Mouse (Mus musculus) ovary, adult 18-20 months (tissue): ENCODE results near the gene Cacng6.

ENCODE experiments used
- DNase-seq: peaks from one replicate; pipeline ENCODE4 v3.0.0; 2022; ENCODE audit warnings: low spot score, mixed read lengths

The Cacng6 gene

GRCm38 (mm10) chr7:3420466-3420865, 3.5 kb upstream of the Cacng6 start:
- DNase-seq, result no peak

- no peak for DNase-seq
Observed at GRCm38 (mm10) chr7:3421297-3421696, 2.7 kb upstream of the Cacng6 start.

DNA sequence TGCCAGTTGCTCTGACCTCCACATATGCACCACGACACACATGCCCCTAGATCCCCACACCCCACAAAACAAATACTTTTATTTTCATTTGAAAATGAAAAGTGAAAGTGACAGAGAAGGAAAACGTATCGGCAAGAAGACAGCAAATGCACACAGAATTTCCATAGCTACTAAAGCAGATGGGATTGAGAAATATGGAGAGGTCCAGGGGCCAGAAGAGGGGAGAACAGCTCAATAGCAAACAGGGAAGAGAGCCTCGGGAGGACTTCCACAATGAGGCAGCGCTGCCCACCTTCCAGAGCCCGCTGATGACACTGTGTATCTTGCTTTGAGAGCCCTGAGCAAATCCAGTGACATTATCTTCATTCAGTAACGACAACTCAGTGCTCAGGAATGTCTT, 1.9 kb upstream of the Cacng6 start:
- no peak for DNase-seq

- DNase-seq, result no peak
Observed at GRCm38 (mm10) chr7:3423430-3423829, 565 bp upstream of the Cacng6 start.

GRCm38 (mm10) chr7:3425141-3425540, 1.1 kb downstream of the Cacng6 start:
- DNase-seq, result no peak

- no peak for DNase-seq
Observed at GRCm38 (mm10) chr7:3430161-3430560, 6.2 kb downstream of the Cacng6 start.

DNA sequence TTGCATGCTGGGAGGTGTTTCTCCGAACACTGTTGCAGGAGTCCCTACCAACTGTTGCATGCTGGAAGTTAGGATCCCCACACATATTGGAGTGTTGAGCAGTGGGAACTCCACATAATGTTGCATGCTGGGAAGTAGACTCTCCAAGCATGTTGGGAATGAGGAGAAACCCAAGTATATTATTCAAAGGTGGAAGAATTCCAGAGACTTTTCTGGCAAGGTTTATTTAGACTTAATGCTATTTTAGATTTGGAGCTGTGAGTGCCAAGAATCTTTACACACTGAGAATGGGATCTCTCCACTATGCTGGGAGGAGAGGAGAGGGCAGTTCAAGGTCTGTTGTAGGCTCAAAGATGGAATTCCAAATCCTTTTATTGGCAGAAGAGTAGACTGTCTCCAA, 8.1 kb downstream of the Cacng6 start:
- DNase-seq, result no peak

DNA sequence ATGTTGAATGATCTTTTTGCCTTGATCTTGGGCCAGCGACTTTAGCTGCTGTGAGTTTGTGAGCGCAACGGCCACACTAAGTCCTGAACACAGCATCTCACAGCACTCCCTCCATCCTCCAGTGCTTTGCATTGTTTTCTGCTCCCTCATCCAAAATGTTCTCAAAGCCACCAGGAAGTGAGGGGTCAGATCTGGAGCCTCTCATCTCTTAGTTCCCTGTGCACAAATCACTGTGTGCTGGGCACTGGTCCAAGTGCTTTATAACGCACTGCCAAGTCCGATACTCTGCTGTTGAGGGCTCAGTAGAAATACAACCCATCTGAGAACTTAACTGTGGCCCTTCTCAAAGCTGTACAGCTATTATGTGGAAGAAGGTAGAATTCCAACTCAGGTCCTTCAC, 13.9 kb downstream of the Cacng6 start:
- DNase-seq, result no peak

DNA sequence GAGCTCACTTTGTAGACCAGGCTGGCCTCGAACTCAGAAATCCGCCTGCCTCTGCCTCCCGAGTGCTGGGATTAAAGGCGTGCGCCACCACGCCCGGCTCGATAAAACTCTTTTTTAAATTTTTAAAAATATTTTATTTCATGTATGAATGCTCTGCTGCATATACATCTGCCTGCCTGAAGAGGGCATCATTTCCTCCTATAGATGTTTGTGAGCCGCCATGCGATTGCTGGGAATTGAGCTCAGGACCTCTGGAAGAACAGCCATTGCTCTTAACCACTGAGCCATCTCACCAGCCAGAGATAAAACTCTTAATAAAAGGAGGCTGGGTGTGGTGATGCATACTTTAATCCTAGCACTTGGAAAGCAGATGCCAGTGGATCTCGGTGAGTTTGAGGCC, 16.0 kb downstream of the Cacng6 start:
- DNase-seq, result no peak

- DNase-seq, result no peak
Observed at GRCm38 (mm10) chr7:3440526-3440925, 16.5 kb downstream of the Cacng6 start.

DNA sequence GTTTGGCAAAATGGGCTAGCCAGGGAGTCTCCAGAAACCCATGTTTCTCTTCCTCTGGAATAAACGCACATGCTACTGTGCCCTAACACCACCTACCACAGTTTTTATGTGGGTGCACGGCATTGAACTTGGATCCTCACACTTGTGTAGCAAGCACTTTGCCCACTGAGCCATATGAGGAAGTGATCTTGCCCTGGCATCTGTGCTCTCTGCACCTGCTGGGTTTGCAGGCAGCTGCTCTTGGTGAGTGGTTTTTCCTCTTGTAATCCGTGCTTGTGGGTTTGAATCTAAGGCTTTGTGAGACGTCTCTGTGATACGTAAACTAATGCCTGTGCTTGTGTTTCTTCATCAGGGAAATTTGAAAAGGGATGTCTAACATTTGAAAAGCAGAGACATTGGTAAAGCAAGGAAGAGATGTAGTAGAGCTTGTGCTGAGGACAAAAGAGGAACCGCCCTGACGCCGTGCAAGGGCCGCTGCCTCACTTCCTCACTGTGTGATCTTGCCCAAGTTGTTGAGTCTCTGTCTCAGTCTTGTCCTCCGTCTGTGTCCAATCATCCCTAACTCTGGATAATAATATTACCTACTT, 18.6 kb downstream of the Cacng6 start:
- no peak for DNase-seq

- no peak for DNase-seq
Observed at GRCm38 (mm10) chr7:3444678-3445077, 20.7 kb downstream of the Cacng6 start.

GRCm38 (mm10) chr7:3446584-3446983, 22.6 kb downstream of the Cacng6 start:
- DNase-seq, result no peak

- no peak for DNase-seq
Observed at GRCm38 (mm10) chr7:3447026-3447425, 23.0 kb downstream of the Cacng6 start.

DNA sequence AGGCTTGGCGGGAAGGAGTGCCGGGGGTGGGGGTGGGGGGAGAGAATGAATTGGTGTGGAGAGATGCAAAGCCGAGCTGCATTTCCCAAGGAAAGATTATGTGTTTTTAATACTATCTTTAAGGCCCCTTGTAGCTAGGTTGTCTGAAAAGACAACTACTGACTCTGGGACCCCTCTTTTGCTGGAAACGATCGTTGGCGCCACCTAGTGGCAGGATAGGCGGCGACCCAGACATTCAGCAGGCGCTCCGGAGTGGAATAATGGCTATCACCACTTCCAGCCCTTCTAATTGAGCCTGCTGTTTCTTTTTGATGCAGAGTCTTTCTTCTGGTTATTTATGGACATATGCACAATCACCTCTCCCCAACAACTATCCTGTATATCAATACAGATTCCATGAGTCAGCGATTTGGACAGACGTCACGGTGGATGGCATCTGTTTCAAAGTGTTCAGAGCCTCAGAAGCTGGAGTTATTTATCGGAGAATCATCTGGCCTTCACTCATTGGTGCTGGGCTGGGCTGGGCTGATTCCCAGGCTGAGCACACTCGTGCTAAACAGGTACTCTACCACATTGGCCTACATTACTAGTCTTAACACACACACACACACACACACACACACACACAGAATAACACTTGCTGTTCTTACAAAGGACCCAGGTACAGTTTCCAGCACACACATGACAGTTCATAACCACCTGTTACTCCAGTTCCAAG, 24.9 kb downstream of the Cacng6 start:
- DNase-seq, result peak; percentile 7

- DNase-seq, result no peak
Observed at GRCm38 (mm10) chr7:3450671-3451070, 26.7 kb downstream of the Cacng6 start.

DNA sequence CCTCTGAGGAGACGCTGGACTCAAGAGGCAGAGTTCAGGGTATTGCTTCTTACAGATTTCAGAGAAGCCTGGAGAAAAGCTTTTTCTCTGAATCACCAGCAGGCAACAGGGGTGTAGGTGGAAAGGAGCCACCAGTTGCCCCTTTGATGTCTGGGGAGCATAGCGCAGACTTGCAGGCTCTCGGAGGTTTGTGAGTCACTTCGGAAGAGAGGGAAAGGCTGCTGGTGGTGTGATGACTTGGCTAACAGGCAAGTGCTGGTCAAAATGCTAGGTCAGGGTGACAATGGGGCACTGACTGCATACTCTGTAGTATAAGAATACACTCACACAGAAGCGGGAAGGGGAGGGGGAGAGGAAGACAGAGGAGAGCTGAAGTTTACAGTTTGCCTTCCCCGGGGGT, 27.2 kb downstream of the Cacng6 start:
- DNase-seq, result no peak

DNA sequence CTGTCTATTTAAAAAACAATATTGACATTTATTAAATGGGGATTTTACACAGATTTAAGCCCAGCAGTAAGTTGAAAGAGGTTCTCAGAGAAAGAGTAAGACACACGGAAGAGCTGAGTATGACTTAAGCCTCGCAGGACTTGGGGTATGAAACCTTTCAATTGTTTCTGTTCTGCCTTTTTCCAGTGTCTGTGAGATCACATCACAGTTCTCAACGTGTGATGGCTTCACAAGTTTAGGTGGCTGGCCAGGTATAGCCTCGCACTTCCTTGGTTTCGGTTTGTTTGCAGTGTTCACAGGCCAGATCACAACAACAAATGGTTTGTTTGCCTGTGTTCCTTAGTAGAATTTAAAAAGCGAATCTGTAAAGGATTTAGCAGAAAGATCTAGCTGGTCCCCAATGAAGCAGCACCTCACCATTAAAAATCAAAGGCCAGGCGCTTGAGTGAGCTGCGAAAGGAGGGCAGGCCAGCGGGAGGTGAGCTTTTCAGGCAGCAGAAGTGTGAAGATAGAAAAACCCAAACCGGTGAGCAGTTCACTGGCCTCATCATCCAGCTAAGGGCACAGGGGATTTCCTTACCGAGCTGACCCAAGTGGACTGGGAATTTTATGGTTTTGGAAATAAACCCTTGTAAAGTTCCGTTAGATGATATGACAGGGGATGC, 29.0 kb downstream of the Cacng6 start:
- no peak for DNase-seq

DNA sequence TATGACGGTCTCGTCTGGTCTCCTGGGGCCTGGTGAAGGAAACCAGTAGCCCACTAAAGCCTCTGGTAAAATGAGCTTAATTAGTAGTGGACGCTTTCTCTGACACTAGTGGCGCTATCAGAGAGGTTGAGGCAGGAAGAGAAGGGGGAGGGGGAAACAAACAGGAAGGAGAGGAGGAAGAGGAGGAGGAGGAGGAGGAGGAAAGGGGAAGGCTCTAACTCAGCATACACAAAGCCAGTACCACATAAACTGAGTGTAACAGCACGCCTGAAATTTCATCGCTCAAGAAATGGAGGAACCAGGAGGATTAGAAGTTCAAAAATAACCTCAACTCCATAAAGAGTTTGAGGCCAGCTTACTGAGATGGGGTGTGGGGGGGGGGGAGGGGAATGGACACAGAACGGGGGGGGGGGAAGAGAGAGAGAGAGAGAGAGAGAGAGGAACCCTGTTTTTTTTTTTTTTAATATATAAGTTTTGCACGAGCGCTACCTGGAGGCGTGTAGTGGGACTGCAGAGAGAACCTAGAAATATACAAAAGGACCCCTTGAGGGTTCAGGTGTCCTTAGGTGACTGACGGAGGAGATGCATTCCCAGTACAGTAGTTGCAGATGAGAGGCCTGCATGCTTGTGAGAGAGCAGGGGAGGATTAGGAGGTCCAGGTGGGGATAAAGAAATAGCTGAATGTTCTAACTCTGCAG, 29.6 kb downstream of the Cacng6 start:
- no peak for DNase-seq

GRCm38 (mm10) chr7:3457111-3457840, 33.3 kb downstream of the Cacng6 start:
- DNase-seq, result no peak

DNA sequence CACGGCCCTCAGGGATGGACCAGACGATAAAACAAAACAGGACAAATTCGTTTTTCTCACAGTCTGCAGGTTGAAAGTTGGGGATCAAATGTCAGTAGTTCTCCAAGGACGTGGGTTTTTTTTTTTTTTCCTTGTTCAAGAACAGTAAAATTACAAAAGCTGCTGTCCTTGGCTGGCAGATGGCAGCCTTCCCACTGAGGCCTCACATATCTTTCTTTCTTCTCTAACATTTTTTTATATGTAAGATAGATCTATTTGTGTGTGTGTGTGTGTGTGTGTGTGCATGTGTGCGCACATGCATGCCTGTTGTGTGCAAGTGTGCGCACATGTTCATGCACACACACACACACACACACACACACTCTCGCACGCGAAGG, 33.8 kb downstream of the Cacng6 start:
- peak; percentile 5 for DNase-seq

- no peak for DNase-seq
Observed at GRCm38 (mm10) chr7:3460261-3460660, 36.3 kb downstream of the Cacng6 start.
